Mouse (Mus musculus): ENCODE results near the gene Nsun4. TPM values are rescaled to one million over a fixed set of nuclear protein-coding genes. Genes with fewer than 3 reads are reported as not detected.

Nsun4 gene
- polyA plus RNA-seq, 1 experiment: 19.1 TPM

DNA sequence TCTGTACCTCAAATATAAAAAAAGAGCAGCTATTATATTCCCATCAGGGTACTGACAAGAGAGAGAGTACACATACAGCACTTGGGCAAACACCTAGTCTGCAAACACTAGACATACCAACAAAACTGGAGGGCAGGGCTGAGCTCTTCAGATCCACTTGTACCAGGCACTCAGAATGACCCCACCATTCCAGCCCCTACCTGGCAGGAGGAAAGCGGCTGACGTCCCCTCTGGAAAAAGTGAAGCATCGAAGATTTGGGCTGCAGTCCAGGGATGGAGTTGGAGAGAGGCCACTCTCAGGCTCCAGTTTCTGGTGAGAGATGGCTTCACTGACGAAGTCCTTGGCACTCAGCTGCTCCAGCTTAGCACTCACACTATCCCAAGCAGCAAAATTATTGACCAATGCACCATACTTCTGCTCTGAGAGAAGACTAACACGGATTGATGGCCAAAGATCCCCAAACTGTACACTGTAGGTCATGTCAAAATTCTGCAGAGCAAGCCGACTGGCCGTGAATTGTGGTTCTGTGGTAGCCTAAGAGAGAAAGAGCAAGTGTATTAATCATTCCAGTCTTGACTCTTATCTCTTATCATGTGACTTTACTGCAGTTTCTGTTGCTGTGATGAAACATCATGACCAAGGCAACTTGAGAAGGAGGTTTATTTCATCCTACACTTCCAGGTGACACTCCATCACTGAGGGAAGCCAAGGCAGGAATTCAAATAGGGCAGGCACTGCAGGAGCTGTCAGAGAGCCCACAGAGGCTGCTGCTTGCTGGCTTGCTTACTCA is 5.4 kb downstream of the Nsun4 start:
- TF ChIP-seq CTCF (IDR thresholded peaks at IDR 0.05; ENCODE audit: borderline replicate concordance, control insufficient read depth, extremely low read depth, insufficient read depth, low read length, poor library complexity) (no peak), POLR2A (IDR thresholded peaks at IDR 0.05; ENCODE audit: control insufficient read depth, extremely low read depth, insufficient read depth, low read length, poor library complexity) (no peak)
- Histone ChIP-seq H3K27ac (ENCODE audit: control insufficient read depth, insufficient read depth, low read length) (no peak overlapping the region), H3K27me3 (ENCODE audit: control insufficient read depth, insufficient read depth, low read length) (no peaks in the 10 kb centered on the region), H3K4me1 (replicated peaks; ENCODE audit: control insufficient read depth, insufficient read depth, low read length) (peaks cover 11% of the 10 kb centered on the region), H3K36me3 (ENCODE audit: control insufficient read depth, insufficient read depth, low read length) (peaks cover 13% of the 10 kb centered on the region), H3K4me3 (ENCODE audit: control insufficient read depth, insufficient read depth, low read length) (no peak overlapping the region)
- WGBS: 91% methylated on average over 7 of the region's 7 CpGs
- DNase-seq: no peak

DNA sequence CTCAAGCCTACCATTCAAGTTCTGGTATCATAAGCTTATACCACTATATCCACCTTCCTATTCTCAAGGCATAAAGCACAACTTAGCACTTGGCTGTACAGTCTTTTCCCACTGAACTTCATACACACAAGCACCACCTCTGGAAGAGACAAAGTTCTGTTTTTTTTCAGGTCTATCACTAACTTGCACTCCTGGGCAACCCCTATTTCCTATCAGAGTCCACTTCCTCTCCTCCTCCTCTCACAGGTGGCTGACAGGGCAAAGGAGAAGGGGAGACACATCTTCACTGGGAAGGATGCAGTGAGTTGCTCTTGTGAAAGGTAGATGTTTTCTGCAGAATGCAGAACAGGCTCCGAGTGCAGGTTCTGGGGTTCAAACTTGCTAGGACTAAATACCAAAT is 6.0 kb downstream of the Nsun4 start:
- no peak for DNase-seq
- Histone ChIP-seq H3K27ac (ENCODE audit: control insufficient read depth, insufficient read depth, low read length) (no peak overlapping the region), H3K4me1 (replicated peaks; ENCODE audit: control insufficient read depth, insufficient read depth, low read length) (peaks cover 8% of the 10 kb centered on the region), H3K27me3 (ENCODE audit: control insufficient read depth, insufficient read depth, low read length) (no peaks in the 10 kb centered on the region), H3K36me3 (ENCODE audit: control insufficient read depth, insufficient read depth, low read length) (peaks cover 16% of the 10 kb centered on the region), H3K4me3 (ENCODE audit: control insufficient read depth, insufficient read depth, low read length) (no peak overlapping the region)
- WGBS: 97% methylated on average over 1 of the region's 1 CpGs
- TF ChIP-seq POLR2A (IDR thresholded peaks at IDR 0.05; ENCODE audit: control insufficient read depth, extremely low read depth, insufficient read depth, low read length, poor library complexity) (no peak), CTCF (IDR thresholded peaks at IDR 0.05; ENCODE audit: borderline replicate concordance, control insufficient read depth, extremely low read depth, insufficient read depth, low read length, poor library complexity) (no peak)

GRCm38 (mm10) chr4:116046604-116047003 is 7.1 kb downstream of the Nsun4 start:
- H3K4me3 ChIP-seq (ENCODE audit: control insufficient read depth, insufficient read depth, low read length): no peak overlapping the region
- H3K27me3 ChIP-seq (ENCODE audit: control insufficient read depth, insufficient read depth, low read length): no peaks in the 10 kb centered on the region
- no peak for DNase-seq
- H3K27ac ChIP-seq (ENCODE audit: control insufficient read depth, insufficient read depth, low read length): no peak overlapping the region
- TF ChIP-seq POLR2A (IDR thresholded peaks at IDR 0.05; ENCODE audit: control insufficient read depth, extremely low read depth, insufficient read depth, low read length, poor library complexity) (no peak), CTCF (IDR thresholded peaks at IDR 0.05; ENCODE audit: borderline replicate concordance, control insufficient read depth, extremely low read depth, insufficient read depth, low read length, poor library complexity) (no peak)
- no peaks in the 10 kb centered on the region for H3K4me1 ChIP-seq (replicated peaks; ENCODE audit: control insufficient read depth, insufficient read depth, low read length)
- WGBS: 93% methylated on average over 2 of the region's 2 CpGs
- peaks cover 16% of the 10 kb centered on the region for H3K36me3 ChIP-seq (ENCODE audit: control insufficient read depth, insufficient read depth, low read length)

GRCm38 (mm10) chr4:116042186-116042585 is 11.5 kb downstream of the Nsun4 start:
- peaks cover 14% of the 10 kb centered on the region for H3K36me3 ChIP-seq (ENCODE audit: control insufficient read depth, insufficient read depth, low read length)
- no peak overlapping the region for H3K4me3 ChIP-seq (ENCODE audit: control insufficient read depth, insufficient read depth, low read length)
- no peak overlapping the region for H3K27ac ChIP-seq (ENCODE audit: control insufficient read depth, insufficient read depth, low read length)
- no peaks in the 10 kb centered on the region for H3K4me1 ChIP-seq (replicated peaks; ENCODE audit: control insufficient read depth, insufficient read depth, low read length)
- TF ChIP-seq CTCF (IDR thresholded peaks at IDR 0.05; ENCODE audit: borderline replicate concordance, control insufficient read depth, extremely low read depth, insufficient read depth, low read length, poor library complexity) (no peak), POLR2A (IDR thresholded peaks at IDR 0.05; ENCODE audit: control insufficient read depth, extremely low read depth, insufficient read depth, low read length, poor library complexity) (no peak)
- no peak for DNase-seq
- 83% methylated on average over 3 of the region's 3 CpGs for WGBS
- no peaks in the 10 kb centered on the region for H3K27me3 ChIP-seq (ENCODE audit: control insufficient read depth, insufficient read depth, low read length)

- Histone ChIP-seq H3K4me3 (ENCODE audit: control insufficient read depth, insufficient read depth, low read length) (no peak overlapping the region), H3K27ac (ENCODE audit: control insufficient read depth, insufficient read depth, low read length) (no peak overlapping the region), H3K36me3 (ENCODE audit: control insufficient read depth, insufficient read depth, low read length) (peaks cover 15% of the 10 kb centered on the region), H3K27me3 (ENCODE audit: control insufficient read depth, insufficient read depth, low read length) (no peaks in the 10 kb centered on the region), H3K4me1 (replicated peaks; ENCODE audit: control insufficient read depth, insufficient read depth, low read length) (no peaks in the 10 kb centered on the region)
- TF ChIP-seq POLR2A (IDR thresholded peaks at IDR 0.05; ENCODE audit: control insufficient read depth, extremely low read depth, insufficient read depth, low read length, poor library complexity): no peak
- no peak for TF ChIP-seq CTCF (IDR thresholded peaks at IDR 0.05; ENCODE audit: borderline replicate concordance, control insufficient read depth, extremely low read depth, insufficient read depth, low read length, poor library complexity)
- DNase-seq: no peak
- WGBS: 98% methylated on average over 2 of the region's 2 CpGs
These were observed 13.2 kb downstream of the Nsun4 start for GRCm38 (mm10) chr4:116040466-116040865.

DNA sequence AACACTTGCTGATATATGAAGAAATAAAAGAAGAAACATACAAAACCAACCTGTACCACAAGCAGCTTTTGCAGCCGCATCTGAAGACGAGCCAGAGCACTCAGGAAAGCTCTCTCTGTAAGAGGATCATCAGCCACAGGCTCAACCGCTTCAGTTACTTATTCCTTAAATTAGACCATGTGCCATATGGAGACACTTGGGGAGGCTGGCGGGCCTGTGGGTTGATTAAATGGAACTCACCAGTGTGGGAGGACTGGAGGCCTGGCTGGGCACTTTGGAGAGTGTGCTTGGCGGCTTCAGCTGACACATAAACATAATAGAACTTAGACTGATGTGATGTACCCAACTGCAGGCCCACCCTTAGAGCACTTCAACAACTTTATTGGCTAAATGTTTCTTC is 20.3 kb downstream of the Nsun4 start:
- 98% methylated on average over 5 of the region's 5 CpGs for WGBS
- Histone ChIP-seq H3K4me1 (replicated peaks; ENCODE audit: control insufficient read depth, insufficient read depth, low read length) (no peaks in the 10 kb centered on the region), H3K27ac (ENCODE audit: control insufficient read depth, insufficient read depth, low read length) (no peak overlapping the region), H3K4me3 (ENCODE audit: control insufficient read depth, insufficient read depth, low read length) (no peak overlapping the region), H3K27me3 (ENCODE audit: control insufficient read depth, insufficient read depth, low read length) (no peaks in the 10 kb centered on the region), H3K36me3 (ENCODE audit: control insufficient read depth, insufficient read depth, low read length) (peaks cover 27% of the 10 kb centered on the region)
- DNase-seq: no peak
- no peak for TF ChIP-seq POLR2A (IDR thresholded peaks at IDR 0.05; ENCODE audit: control insufficient read depth, extremely low read depth, insufficient read depth, low read length, poor library complexity)
- TF ChIP-seq CTCF (IDR thresholded peaks at IDR 0.05; ENCODE audit: borderline replicate concordance, control insufficient read depth, extremely low read depth, insufficient read depth, low read length, poor library complexity): no peak
